Mouse (Mus musculus) liver, embryonic 12.5 days (tissue): ENCODE measurements around the gene Arhgef10l. TPM values are rescaled to one million over a fixed set of nuclear protein-coding genes. Genes with fewer than 3 reads are reported as not detected.
"Not testable (repeated sequence)": the region's sequence is repeated elsewhere in the genome, so short reads cannot be mapped to it uniquely, and the experiment has no call there.

Experiments used
- ATAC-seq: fragments of 200-750 bp; cut with Nextera tagmentation; 2 replicates; pipeline ENCODE4 v1.8.0; 2017; ENCODE audit warnings: moderate number of reproducible peaks, mild to moderate bottlenecking, moderate library complexity
- H3K27ac ChIP-seq: fragments of 300-500 bp; sonication (generic); 2 replicates; pipeline ENCODE4 v1.5.1; 2016; ENCODE audit warnings: mild to moderate bottlenecking
- H3K27me3 ChIP-seq: fragments of 300-500 bp; sonication (generic); replicated peaks from 2 replicates; pipeline ENCODE4 v1.6.1; 2016; ENCODE audit warnings: mild to moderate bottlenecking, moderate library complexity
- H3K36me3 ChIP-seq: fragments of 300-500 bp; sonication (generic); 2 replicates; pipeline ENCODE4 v1.6.1; 2016; ENCODE audit warnings: mild to moderate bottlenecking, moderate library complexity
- H3K4me1 ChIP-seq: fragments of 300-500 bp; sonication (generic); 2 replicates; pipeline ENCODE4 v1.6.1; 2016
- H3K4me2 ChIP-seq: fragments of 300-500 bp; sonication (generic); 2 replicates; pipeline ENCODE4 v1.6.1; 2016; ENCODE audit warnings: mild to moderate bottlenecking, moderate library complexity
- H3K4me3 ChIP-seq: fragments of 300-500 bp; sonication (generic); 2 replicates; pipeline ENCODE4 v1.5.1; 2016; ENCODE audit warnings: mild to moderate bottlenecking, moderate library complexity
- H3K9ac ChIP-seq: fragments of 300-500 bp; sonication (generic); 2 replicates; pipeline ENCODE4 v1.6.1; 2016; ENCODE audit warnings: mild to moderate bottlenecking, moderate library complexity
- H3K9me3 ChIP-seq: fragments of 300-500 bp; sonication (generic); replicated peaks from 2 replicates; pipeline ENCODE4 v1.6.1; 2016; ENCODE audit warnings: mild to moderate bottlenecking, moderate library complexity
- WGBS: fragments of 180-500 bp; shearing (Covaris S2); methylation state at CpG from one replicate; pipeline ENCODE4 v1.1.7; 2016; ENCODE audit not compliant: insufficient replicate concordance; 5-methylcytosine and 5-hydroxymethylcytosine counted together
- polyA plus RNA-seq: library from polyadenylated mRNA; unstranded; fragments of >200 nt; fragmentation: Nextera tagmentation; extraction: Ambion mirVana; gene quantifications from 2 replicates; pipeline ENCODE4 v1.2.1, GENCODE M21; 2016

Arhgef10l gene
- polyA plus RNA-seq, 1 experiment from 2014 or later, result 3.5 TPM

DNA sequence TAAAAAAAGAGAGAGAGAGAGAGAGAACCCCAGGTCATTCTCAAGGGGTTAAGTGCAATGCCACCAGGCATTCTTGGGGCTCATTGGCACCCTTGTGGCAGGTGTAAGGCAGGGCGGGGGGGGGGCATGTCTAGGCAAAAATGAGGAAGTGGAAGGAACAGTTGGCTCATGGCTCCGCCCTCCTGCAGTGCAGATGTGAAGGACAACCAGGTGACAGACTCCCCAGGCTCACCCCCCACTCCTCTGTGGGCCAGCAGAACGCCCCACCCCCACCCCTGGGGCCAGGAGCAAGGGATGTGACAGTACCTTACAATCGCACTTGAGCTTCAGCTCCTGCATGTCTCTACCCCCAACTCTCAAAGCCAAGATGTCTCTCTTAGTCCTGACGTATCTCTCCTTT lies 79.3 kb downstream of the Arhgef10l start:
- peaks cover 51% of the 10 kb centered on the region for H3K4me1 ChIP-seq

DNA sequence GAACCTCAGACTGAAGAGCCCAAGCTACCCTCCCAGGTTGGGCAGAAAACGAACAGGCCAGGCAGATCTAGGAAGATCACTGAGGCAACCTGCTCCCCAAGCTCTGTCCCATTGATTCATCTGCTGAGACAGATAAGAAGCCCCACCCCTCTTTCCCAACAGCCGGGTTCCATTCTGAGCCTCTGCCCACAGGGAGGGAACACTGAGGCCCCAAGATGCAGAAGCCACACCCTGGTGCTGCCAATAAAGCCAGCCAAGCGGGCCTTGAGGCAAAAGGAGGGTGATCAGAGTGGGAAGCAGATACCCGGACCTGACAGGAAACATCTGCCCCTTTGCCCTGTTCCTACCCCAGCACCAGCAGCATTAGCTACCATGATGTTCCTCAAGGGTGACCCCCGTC lies 81.6 kb downstream of the Arhgef10l start:
- H3K27me3 ChIP-seq, result peaks cover 28% of the 10 kb centered on the region
- no peak overlapping the region for H3K27ac ChIP-seq
- peak overlapping the region; percentile 52 for H3K4me2 ChIP-seq
- peak overlapping the region; percentile 22; the same call in 1 of the 2 replicates for H3K9ac ChIP-seq
- no peaks in the 10 kb centered on the region for H3K9me3 ChIP-seq
- peak; percentile 90 for ATAC-seq
- H3K36me3 ChIP-seq, result peaks cover 5% of the 10 kb centered on the region; the same call in 1 of the 2 replicates
- WGBS, result 17% methylated on average over 5 of the region's 5 CpGs
- peaks cover 53% of the 10 kb centered on the region for H3K4me1 ChIP-seq
- H3K4me3 ChIP-seq, result no peak overlapping the region

More for the DNA sequence above, 79.3 kb downstream of the Arhgef10l start:
- H3K36me3 ChIP-seq, result 0 out of 2 replicates have a peak, but pooled peaks cover 4% of the 10 kb centered on the region
- no peaks in the 10 kb centered on the region for H3K9me3 ChIP-seq
- no peak for ATAC-seq
- 22% methylated on average over 5 of the region's 5 CpGs for WGBS
- no peak overlapping the region for H3K9ac ChIP-seq
- H3K4me2 ChIP-seq, result no peak overlapping the region
- H3K27ac ChIP-seq, result no peak overlapping the region
- H3K27me3 ChIP-seq, result peaks cover 17% of the 10 kb centered on the region
- no peak overlapping the region for H3K4me3 ChIP-seq

DNA sequence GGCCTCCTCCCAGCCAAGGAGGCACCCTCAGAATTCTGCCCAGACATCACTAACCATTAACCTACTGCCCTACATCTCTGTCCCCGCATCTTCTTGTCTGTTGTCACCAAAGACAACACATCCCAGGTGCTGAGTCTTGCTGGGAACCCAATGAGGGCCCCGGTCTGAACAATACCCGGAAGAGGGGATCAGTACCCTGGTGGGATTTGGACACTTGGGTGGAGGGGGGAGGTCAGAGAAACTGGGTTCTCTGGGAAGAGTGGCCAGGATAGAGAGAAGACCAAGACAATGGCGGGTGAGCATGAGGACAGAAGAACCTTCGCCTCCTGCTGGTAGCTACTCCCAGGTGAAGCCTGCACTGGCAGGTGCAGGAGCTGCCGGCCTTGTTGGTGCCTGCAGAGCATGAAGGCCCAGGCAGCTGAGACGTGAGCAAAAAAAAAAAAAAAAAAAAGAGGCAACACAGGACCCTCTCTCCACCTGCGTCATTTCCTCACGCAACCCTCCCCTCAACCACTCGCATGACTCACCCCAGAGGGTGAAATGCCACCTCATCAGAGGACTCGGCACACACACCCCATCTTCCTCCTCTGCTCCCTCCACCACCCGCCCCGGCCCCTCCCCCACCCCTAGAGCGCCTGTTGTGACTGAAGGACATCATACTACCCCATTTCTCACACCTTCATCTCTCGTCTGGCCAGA lies 83.3 kb downstream of the Arhgef10l start:
- 52% methylated on average over 15 of the region's 15 CpGs for WGBS
- Histone ChIP-seq H3K27me3 (peaks cover 25% of the 10 kb centered on the region), H3K9ac (no peak overlapping the region), H3K9me3 (no peaks in the 10 kb centered on the region), H3K4me3 (no peak overlapping the region), H3K4me1 (peaks cover 63% of the 10 kb centered on the region), H3K27ac (no peak overlapping the region), H3K36me3 (peaks cover 7% of the 10 kb centered on the region; the same call in 1 of the 2 replicates), H3K4me2 (no peak overlapping the region)
- no peak for ATAC-seq

DNA sequence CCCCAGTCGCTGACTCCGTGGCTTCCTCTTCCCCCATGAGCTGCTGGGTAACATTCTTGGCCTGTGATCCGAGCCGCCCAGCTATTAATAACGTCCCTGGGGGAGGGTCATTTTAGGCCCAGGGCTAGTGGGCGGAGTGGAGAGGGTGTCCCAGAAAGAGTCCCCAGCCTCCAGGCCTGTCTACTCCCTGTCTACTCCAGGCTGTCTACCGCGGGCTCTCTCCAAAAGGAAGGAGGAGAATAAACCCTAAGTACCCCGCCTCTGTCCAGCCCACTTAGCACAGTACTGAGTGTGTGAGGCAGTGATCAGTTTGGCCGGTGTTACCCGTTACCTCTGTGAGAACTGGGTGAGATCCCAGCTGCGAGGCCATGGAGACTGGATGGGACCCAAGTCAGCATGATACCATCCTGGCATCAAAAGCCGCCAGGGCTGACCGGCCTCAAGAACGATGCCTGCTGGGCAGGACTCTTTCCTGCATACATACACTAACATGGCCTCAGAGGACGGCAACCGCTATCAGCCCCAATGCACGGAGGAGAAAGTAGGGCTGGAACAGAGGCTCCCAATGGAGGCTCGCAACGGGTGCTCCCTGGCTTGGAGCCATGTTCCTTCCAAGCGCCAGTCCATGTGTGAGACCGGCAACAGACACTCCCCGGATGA lies 84.0 kb downstream of the Arhgef10l start:
- Histone ChIP-seq H3K4me1 (peaks cover 64% of the 10 kb centered on the region), H3K36me3 (peaks cover 7% of the 10 kb centered on the region; the same call in 1 of the 2 replicates), H3K4me2 (0 out of 2 replicates have a peak overlapping the region, but pooled peaks have one; percentile 3), H3K4me3 (no peak overlapping the region; the same call in 1 of the 2 replicates), H3K27me3 (peaks cover 25% of the 10 kb centered on the region), H3K27ac (no peak overlapping the region), H3K9ac (no peak overlapping the region), H3K9me3 (no peaks in the 10 kb centered on the region)
- ATAC-seq, result no peak
- WGBS, result 64% methylated on average over 23 of the region's 23 CpGs

DNA sequence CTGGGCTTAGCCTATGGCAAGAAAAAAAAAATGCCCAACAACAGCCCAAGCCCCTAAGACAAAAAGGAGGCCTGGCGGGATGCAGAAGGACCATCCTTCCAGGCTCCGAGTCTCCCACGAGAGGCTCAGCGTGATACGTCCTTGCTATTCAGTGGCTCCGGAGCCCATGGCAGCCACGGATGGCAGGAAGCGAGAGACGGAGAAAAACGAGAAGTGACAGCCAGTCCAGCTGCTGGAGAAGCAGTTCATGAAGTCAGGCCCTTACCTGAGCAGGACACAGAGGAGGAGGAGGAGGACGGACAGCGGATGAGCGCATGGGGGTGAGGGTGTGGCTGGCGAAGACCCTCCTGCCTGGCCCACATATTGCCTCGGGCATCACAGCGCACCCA lies 84.5 kb downstream of the Arhgef10l start:
- Histone ChIP-seq H3K4me1 (peaks cover 58% of the 10 kb centered on the region), H3K4me2 (0 out of 2 replicates have a peak overlapping the region, but pooled peaks have one; percentile 3), H3K4me3 (no peak overlapping the region; the same call in 1 of the 2 replicates), H3K9ac (no peak overlapping the region), H3K27me3 (peaks cover 25% of the 10 kb centered on the region), H3K36me3 (peaks cover 7% of the 10 kb centered on the region; the same call in 1 of the 2 replicates), H3K27ac (no peak overlapping the region), H3K9me3 (no peaks in the 10 kb centered on the region)
- ATAC-seq, result no peak
- WGBS, result 46% methylated on average over 16 of the region's 16 CpGs

DNA sequence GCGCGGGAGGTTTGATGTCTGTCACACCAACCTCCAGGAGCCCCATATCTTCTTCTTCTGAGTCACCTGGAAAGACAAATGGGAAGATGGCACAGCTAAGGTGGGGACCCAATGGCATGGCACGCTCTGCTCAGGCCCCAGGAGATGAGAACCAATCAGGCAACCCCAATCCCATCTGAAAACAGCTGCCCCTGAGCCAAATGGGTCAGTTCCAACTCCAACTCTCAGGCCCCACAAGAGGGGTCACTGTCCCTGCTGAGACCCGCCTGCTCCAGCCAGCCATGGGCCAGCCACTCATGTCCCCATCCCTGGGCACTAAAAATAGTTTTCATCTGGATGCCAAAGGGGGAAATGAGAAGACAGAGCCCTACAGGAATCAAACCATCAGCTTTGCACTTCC lies 84.9 kb downstream of the Arhgef10l start:
- WGBS, result 75% methylated on average over 4 of the region's 4 CpGs
- Histone ChIP-seq H3K27ac (no peak overlapping the region), H3K4me2 (no peak overlapping the region), H3K36me3 (peaks cover 10% of the 10 kb centered on the region; the same call in 1 of the 2 replicates), H3K9me3 (no peaks in the 10 kb centered on the region), H3K4me1 (peaks cover 58% of the 10 kb centered on the region), H3K27me3 (peaks cover 23% of the 10 kb centered on the region), H3K9ac (no peak overlapping the region), H3K4me3 (no peak overlapping the region)
- ATAC-seq, result no peak

DNA sequence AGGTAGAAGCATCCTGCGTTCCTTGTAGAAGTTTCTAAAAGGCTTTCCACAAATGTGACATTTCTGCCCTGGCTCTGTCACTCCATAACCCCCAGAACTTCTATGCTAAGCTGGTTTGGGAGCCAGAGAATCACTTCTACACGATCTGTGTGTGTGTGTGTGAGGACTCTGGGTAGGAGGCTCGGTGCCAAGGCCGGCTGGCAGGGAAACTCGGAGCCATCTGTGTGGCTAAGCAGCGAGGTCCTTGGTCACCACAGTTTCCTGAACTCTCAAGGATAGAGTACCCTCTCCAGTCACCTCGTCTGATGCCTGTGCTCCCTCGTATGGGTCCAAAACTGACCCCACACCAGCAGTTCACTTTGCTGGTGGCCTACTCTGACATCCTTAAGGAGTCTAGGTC lies 86.2 kb downstream of the Arhgef10l start:
- H3K9ac ChIP-seq, result no peak overlapping the region
- ATAC-seq, result no peak
- H3K27ac ChIP-seq, result no peak overlapping the region
- no peak overlapping the region for H3K4me3 ChIP-seq
- peaks cover 45% of the 10 kb centered on the region for H3K4me1 ChIP-seq
- H3K27me3 ChIP-seq, result peaks cover 19% of the 10 kb centered on the region
- no peaks in the 10 kb centered on the region for H3K9me3 ChIP-seq
- H3K4me2 ChIP-seq, result no peak overlapping the region
- peaks cover 12% of the 10 kb centered on the region for H3K36me3 ChIP-seq
- 63% methylated on average over 8 of the region's 8 CpGs for WGBS

DNA sequence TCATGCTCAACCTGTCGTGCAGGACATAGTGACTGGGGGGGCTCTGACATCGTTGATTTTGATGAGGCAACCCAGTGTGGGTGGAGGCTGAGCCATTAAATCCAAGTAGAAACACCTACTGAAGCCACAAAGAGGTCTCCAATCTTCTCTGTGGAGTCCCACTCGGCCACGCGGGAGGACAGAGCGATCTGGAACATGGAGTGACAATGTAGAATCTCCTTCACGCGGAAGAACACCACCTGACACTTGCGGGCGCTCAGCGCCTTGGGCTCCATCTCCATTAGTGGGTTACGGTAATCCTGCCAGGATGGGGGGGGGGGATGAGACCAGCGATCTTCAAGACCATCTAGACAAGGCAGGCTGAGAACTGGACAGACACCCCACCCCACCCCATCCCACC lies 86.7 kb downstream of the Arhgef10l start:
- Histone ChIP-seq H3K9ac (no peak overlapping the region), H3K4me3 (no peak overlapping the region), H3K36me3 (peaks cover 12% of the 10 kb centered on the region), H3K4me1 (peaks cover 41% of the 10 kb centered on the region), H3K9me3 (no peaks in the 10 kb centered on the region), H3K4me2 (no peak overlapping the region), H3K27ac (no peak overlapping the region), H3K27me3 (peaks cover 19% of the 10 kb centered on the region)
- 80% methylated on average over 13 of the region's 13 CpGs for WGBS
- ATAC-seq, result no peak

DNA sequence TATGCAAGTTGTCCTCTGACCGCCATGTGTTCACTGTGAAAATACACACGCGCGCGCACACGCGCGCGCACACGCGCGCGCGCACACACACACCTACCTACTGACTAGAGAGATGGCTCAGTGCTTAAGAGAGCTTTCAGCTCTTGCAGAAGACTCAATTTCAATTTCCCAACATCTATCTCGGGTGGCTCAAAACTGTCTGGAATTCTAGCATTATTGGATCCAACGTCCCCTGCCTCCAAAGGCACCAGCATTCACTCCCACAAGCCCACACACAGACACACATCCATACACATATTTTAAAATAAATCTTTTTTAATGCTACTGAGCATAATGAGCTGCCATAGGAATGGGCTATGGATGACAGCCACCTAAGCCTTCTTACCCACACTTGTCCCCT lies 89.2 kb downstream of the Arhgef10l start:
- peaks cover 11% of the 10 kb centered on the region for H3K27me3 ChIP-seq
- no peaks in the 10 kb centered on the region for H3K9me3 ChIP-seq
- no peak overlapping the region for H3K9ac ChIP-seq
- no peak overlapping the region for H3K4me3 ChIP-seq
- no peak for ATAC-seq
- peaks cover 12% of the 10 kb centered on the region for H3K36me3 ChIP-seq
- no peak overlapping the region for H3K27ac ChIP-seq
- H3K4me1 ChIP-seq, result peaks cover 16% of the 10 kb centered on the region; the same call in 1 of the 2 replicates
- WGBS, result 91% methylated on average over 16 of the region's 16 CpGs
- no peak overlapping the region for H3K4me2 ChIP-seq

DNA sequence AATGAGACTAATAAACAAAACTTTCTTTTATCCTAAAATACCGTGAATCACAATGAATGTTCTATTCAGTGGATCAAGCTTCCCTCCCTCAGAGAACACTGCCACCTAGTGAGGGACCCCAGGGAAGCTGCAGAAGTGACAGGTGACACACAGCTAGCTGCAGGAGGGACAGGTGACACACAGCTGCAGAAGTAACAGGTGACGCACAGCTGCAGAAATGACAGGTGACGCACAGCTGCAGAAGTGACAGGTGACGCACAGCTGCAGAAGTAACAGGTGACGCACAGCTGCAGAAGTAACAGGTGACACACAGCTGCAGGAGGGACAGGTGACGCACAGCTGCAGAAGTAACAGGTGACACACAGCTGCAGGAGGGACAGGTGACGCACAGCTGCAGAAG lies 90.9 kb downstream of the Arhgef10l start:
- not testable (repeated sequence) for H3K4me2 ChIP-seq, H3K9me3 ChIP-seq, H3K9ac ChIP-seq, ATAC-seq, H3K4me3 ChIP-seq, H3K27me3 ChIP-seq, H3K27ac ChIP-seq
- WGBS, result 77% methylated on average over 7 of the region's 7 CpGs
- peaks cover 19% of the 10 kb centered on the region for H3K36me3 ChIP-seq
- 0 out of 2 replicates have a peak, but pooled peaks cover 13% of the 10 kb centered on the region for H3K4me1 ChIP-seq

DNA sequence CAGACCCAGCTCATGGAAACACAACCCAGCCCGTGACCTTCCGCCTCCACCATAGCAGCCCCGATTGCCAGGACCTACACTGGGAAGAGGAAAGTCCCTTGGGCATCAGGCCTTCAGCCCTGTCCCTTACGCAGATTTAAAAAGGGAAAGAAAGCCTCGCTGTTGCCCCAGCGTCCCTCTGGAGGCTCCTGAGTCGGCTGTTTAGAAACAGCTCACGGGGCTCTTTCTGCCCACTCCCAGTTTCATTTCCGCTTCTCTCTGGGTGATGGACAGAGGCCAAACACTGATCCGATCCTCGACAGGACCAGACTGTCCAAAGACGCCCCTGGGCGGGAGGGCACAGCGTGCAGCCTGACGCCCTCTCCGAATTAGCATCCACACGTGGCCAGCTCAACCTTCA lies 93.4 kb downstream of the Arhgef10l start:
- Histone ChIP-seq H3K9ac (no peak overlapping the region), H3K27me3 (no peaks in the 10 kb centered on the region), H3K4me3 (no peak overlapping the region), H3K4me2 (no peak overlapping the region), H3K4me1 (0 out of 2 replicates have a peak, but pooled peaks cover 2% of the 10 kb centered on the region), H3K27ac (no peak overlapping the region), H3K9me3 (no peaks in the 10 kb centered on the region), H3K36me3 (peaks cover 35% of the 10 kb centered on the region)
- 75% methylated on average over 17 of the region's 17 CpGs for WGBS
- no peak for ATAC-seq

DNA sequence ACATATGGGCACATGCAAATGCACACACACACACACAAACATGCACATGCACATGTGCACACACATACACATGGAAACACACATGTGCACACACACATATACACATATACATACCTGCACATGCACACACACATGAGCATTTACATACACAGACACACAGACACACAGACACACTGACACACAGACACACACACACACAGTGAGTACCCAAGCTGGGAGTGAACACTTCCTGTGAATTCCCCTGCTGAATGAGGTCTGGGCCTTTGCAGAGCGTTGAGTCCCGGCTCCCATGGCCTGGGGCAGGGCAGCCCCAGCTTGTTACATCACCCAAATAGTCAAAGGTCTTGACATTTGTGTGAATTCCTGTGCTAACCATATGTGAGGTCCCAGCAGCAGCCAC lies 96.4 kb downstream of the Arhgef10l start:
- H3K27ac ChIP-seq, result no peak overlapping the region
- no peak overlapping the region for H3K4me2 ChIP-seq
- H3K27me3 ChIP-seq, result no peaks in the 10 kb centered on the region
- H3K4me1 ChIP-seq, result peaks cover 7% of the 10 kb centered on the region
- peaks cover 43% of the 10 kb centered on the region for H3K36me3 ChIP-seq
- WGBS, result 60% methylated on average over 2 of the region's 2 CpGs
- no peak overlapping the region for H3K4me3 ChIP-seq
- no peak overlapping the region for H3K9ac ChIP-seq
- H3K9me3 ChIP-seq, result no peaks in the 10 kb centered on the region
- no peak for ATAC-seq
